Mouse (Mus musculus): ENCODE results near the gene Slc16a12.

DNA sequence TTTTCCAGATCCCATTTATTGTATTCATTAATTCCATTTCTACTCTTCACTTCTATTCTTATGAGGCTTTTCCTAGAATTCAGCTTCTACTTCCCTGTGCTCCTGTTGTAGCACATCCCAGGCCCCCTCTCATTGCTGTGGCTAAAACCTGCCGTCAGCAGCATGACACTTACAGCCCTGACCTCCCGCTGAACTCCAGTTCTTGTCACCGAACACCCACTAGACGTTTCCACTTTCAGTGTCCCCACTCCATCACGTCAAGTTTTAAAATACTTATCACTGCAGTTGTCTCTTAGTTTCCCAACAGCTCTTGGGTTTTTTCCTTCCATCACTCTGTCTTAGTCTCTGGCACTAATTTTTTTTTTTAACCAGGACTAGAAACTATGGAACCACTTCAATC lies 6.2 kb upstream of the Slc16a12 start:
- no peak for TF ChIP-seq CTCF (IDR thresholded peaks at IDR 0.05; ENCODE audit: control insufficient read depth, insufficient read depth, insufficient read length)
- TF ChIP-seq MYOD1 (IDR thresholded peaks at IDR 0.05; ENCODE audit: control insufficient read depth, insufficient read length, low read depth) = no peak

Data from C2C12 (cell line).